Mouse (Mus musculus) liver, adult 2 months (tissue): ENCODE measurements at regions not wholly inside any gene's neighbourhood (a gene's known extent, or its start where the extent isn't known, plus 50 kb on each side); places are given as distances from the start of the nearest gene placed in this dataset.

Experiments
- CTCF ChIP-seq: fragments of 200-500 bp; IDR thresholded peaks from 2 replicates; pipeline ENCODE4 v1.5.1; 2011; ENCODE audit warnings: low read depth, low read length, control low read depth
- POLR2A ChIP-seq: fragments of 200-500 bp; IDR thresholded peaks from 2 replicates; pipeline ENCODE4 v1.6.1; 2011; ENCODE audit warnings: low read length, control low read depth; ENCODE audit not compliant: insufficient read depth; ENCODE audit errors: extremely low read depth

DNA sequence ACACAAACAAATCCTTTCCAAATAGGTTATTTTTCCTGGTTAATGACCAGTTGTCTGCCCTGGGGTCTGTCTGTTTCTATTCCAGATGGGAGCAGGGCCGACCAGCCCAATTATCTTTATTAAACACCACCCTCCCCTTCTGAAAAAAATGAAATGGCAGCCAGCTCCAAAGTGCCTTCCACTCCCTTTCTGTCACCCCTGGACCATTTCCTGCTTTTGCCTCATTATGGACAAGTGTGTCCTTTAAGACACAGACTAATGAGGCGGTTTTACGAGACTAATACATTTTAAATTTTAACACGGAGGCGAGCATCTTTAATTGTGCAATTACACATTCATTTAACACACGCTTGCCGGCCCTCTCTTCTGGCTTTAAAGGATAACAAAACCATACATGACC, 64.2 kb upstream of the Irx3 start:
- TF ChIP-seq POLR2A (no peak), CTCF (no peak)
